Mouse (Mus musculus) lung, postnatal 0 days (tissue): ENCODE results near the gene Vwce. TPM values are rescaled to one million over a fixed set of nuclear protein-coding genes. Genes with fewer than 3 reads are reported as not detected.

ENCODE experiments used
- ATAC-seq: fragments of 200-750 bp; cut with Nextera tagmentation; 2 replicates; pipeline ENCODE4 v1.8.0; 2017; ENCODE audit warnings: moderate library complexity
- DNase-seq: peaks from one replicate; pipeline ENCODE4 v3.0.0-alpha.2; 2016; ENCODE audit warnings: low spot score
- H3K27ac ChIP-seq: fragments of 300-500 bp; sonication (generic); 2 replicates; pipeline ENCODE4 v1.5.1; 2014; ENCODE audit warnings: antibody characterized with exemption, mild to moderate bottlenecking, low read length, mixed read lengths
- H3K27me3 ChIP-seq: fragments of 300-500 bp; sonication (generic); replicated peaks from 2 replicates; pipeline ENCODE4 v1.6.1; 2014; ENCODE audit warnings: low read length, mixed read lengths; ENCODE audit not compliant: insufficient read depth
- H3K36me3 ChIP-seq: fragments of 300-500 bp; sonication (generic); 2 replicates; pipeline ENCODE4 v1.6.1; 2014; ENCODE audit warnings: low read length, mixed read lengths; ENCODE audit not compliant: insufficient read depth
- H3K4me1 ChIP-seq: fragments of 300-500 bp; sonication (generic); 2 replicates; pipeline ENCODE4 v1.6.1; 2014; ENCODE audit warnings: antibody characterized with exemption, low read depth, low read length, mixed read lengths; ENCODE audit not compliant: insufficient read depth
- H3K4me2 ChIP-seq: fragments of 300-500 bp; sonication (generic); replicated peaks from 2 replicates; pipeline ENCODE4 v1.6.1; 2014; ENCODE audit warnings: low read depth, mild to moderate bottlenecking, low read length, moderate library complexity, mixed read lengths
- H3K4me3 ChIP-seq: fragments of 300-500 bp; sonication (generic); 2 replicates; pipeline ENCODE4 v1.5.1; 2014; ENCODE audit warnings: low read depth, low read length
- H3K9ac ChIP-seq: fragments of 300-500 bp; sonication (generic); replicated peaks from 2 replicates; pipeline ENCODE4 v1.6.1; 2014; ENCODE audit warnings: low read depth, mild to moderate bottlenecking
- H3K9me3 ChIP-seq: fragments of 300-500 bp; sonication (generic); 2 replicates; pipeline ENCODE4 v1.6.1; 2016; ENCODE audit warnings: low read length, mixed read lengths
- CTCF ChIP-seq: IDR thresholded peaks from 2 replicates; pipeline ENCODE4 v1.5.1; 2016; ENCODE audit warnings: antibody characterized with exemption, mild to moderate bottlenecking
- EP300 ChIP-seq: IDR thresholded peaks from 2 replicates; pipeline ENCODE4 v1.6.1; 2016; ENCODE audit warnings: antibody characterized with exemption, mild to moderate bottlenecking, control low read depth
- WGBS: fragments of 180-500 bp; shearing (Covaris S2); extraction: QIAGEN DNeasy Blood & Tissue Kit; methylation state at CpG from one replicate; pipeline ENCODE4 v1.1.7; 2014; 5-methylcytosine and 5-hydroxymethylcytosine counted together
- polyA plus RNA-seq: library from polyadenylated mRNA; unstranded; fragments of >200 nt; fragmentation: Nextera tagmentation; extraction: Ambion mirVana; gene quantifications from 2 replicates; pipeline ENCODE4 v1.2.1, GENCODE M21; 2015

The Vwce gene
- polyA plus RNA-seq, 1 experiment from 2014 or later, result not detected

- Histone ChIP-seq H3K27ac (no peak overlapping the region), H3K27me3 (no peaks in the 10 kb centered on the region), H3K4me2 (no peak overlapping the region), H3K9me3 (no peaks in the 10 kb centered on the region), H3K9ac (no peak overlapping the region), H3K4me1 (no peaks in the 10 kb centered on the region), H3K36me3 (peaks cover 31% of the 10 kb centered on the region), H3K4me3 (no peak overlapping the region)
- 17% methylated on average over 8 of the region's 8 CpGs for WGBS
- TF ChIP-seq CTCF (peak; percentile 99), EP300 (no peak)
- ATAC-seq (peak; percentile 86), DNase-seq (peak; percentile 90)
Observed at GRCm38 (mm10) chr19:10709360-10710087, 75.5 kb downstream of the Vwce start.

- Histone ChIP-seq H3K36me3 (peaks cover 31% of the 10 kb centered on the region), H3K4me3 (no peak overlapping the region), H3K9me3 (no peaks in the 10 kb centered on the region), H3K27ac (no peak overlapping the region), H3K9ac (no peak overlapping the region), H3K4me2 (no peak overlapping the region), H3K27me3 (no peaks in the 10 kb centered on the region), H3K4me1 (no peaks in the 10 kb centered on the region)
- peak; percentile 50 for DNase-seq
- WGBS, result 74% methylated on average over 9 of the region's 9 CpGs
- peak; percentile 24; the same call in 1 of the 2 replicates for ATAC-seq
- peak; percentile 71 for TF ChIP-seq CTCF
- TF ChIP-seq EP300, result no peak
Observed at GRCm38 (mm10) chr19:10710088-10710511, 76.1 kb downstream of the Vwce start.

- Histone ChIP-seq H3K36me3 (peaks cover 31% of the 10 kb centered on the region), H3K9ac (no peak overlapping the region), H3K27me3 (no peaks in the 10 kb centered on the region), H3K4me1 (no peaks in the 10 kb centered on the region), H3K4me2 (no peak overlapping the region), H3K4me3 (no peak overlapping the region), H3K9me3 (no peaks in the 10 kb centered on the region), H3K27ac (no peak overlapping the region)
- DNase-seq (no peak), ATAC-seq (no peak)
- TF ChIP-seq EP300, result no peak
- WGBS, result 95% methylated on average over 4 of the region's 4 CpGs
Observed at GRCm38 (mm10) chr19:10710751-10711150, 76.7 kb downstream of the Vwce start.

- H3K36me3 ChIP-seq, result peaks cover 31% of the 10 kb centered on the region
- no peaks in the 10 kb centered on the region for H3K4me1 ChIP-seq
- whole genome bisulfite sequencing, result 93% methylated on average over 7 of the region's 7 CpGs
- no peak overlapping the region for H3K9ac ChIP-seq
- ATAC-seq (no peak), DNase-seq (no peak)
- TF ChIP-seq CTCF (no peak), EP300 (no peak)
- H3K4me2 ChIP-seq, result no peak overlapping the region
- H3K27me3 ChIP-seq, result no peaks in the 10 kb centered on the region
- H3K9me3 ChIP-seq, result no peaks in the 10 kb centered on the region
- H3K4me3 ChIP-seq, result no peak overlapping the region
- H3K27ac ChIP-seq, result no peak overlapping the region
Observed at GRCm38 (mm10) chr19:10712194-10712593, 78.2 kb downstream of the Vwce start.

- no peak for TF ChIP-seq CTCF
- no peak for TF ChIP-seq EP300
- no peak for DNase-seq
- WGBS, result 92% methylated on average over 12 of the region's 12 CpGs
- Histone ChIP-seq H3K27ac (no peak overlapping the region), H3K9ac (no peak overlapping the region), H3K36me3 (peaks cover 31% of the 10 kb centered on the region), H3K4me3 (no peak overlapping the region), H3K4me2 (no peak overlapping the region), H3K9me3 (no peaks in the 10 kb centered on the region), H3K4me1 (no peaks in the 10 kb centered on the region), H3K27me3 (no peaks in the 10 kb centered on the region)
- no peak for ATAC-seq
Observed at GRCm38 (mm10) chr19:10712646-10713045, 78.6 kb downstream of the Vwce start.

GRCm38 (mm10) chr19:10713551-10713950 is 79.5 kb downstream of the Vwce start:
- H3K9me3 ChIP-seq, result no peaks in the 10 kb centered on the region
- DNase-seq (no peak), ATAC-seq (no peak)
- TF ChIP-seq EP300 (no peak), CTCF (no peak)
- no peak overlapping the region for H3K4me3 ChIP-seq
- H3K27me3 ChIP-seq, result no peaks in the 10 kb centered on the region
- no peak overlapping the region for H3K9ac ChIP-seq
- H3K4me2 ChIP-seq, result no peak overlapping the region
- H3K4me1 ChIP-seq, result no peaks in the 10 kb centered on the region
- no peak overlapping the region for H3K27ac ChIP-seq
- peaks cover 31% of the 10 kb centered on the region for H3K36me3 ChIP-seq
- 90% methylated on average over 10 of the region's 10 CpGs for WGBS
